Mouse (Mus musculus): Measurements from ENCODE around the gene Mrps27. TPM values are rescaled to one million over a fixed set of nuclear protein-coding genes. Genes with fewer than 3 reads are reported as not detected.
"Not testable (repeated sequence)": the region's sequence is repeated elsewhere in the genome, so short reads cannot be mapped to it uniquely, and the experiment has no call there.

The Mrps27 gene
- polyA plus RNA-seq, 1 experiment from 2014 or later = 36.3 TPM

DNA sequence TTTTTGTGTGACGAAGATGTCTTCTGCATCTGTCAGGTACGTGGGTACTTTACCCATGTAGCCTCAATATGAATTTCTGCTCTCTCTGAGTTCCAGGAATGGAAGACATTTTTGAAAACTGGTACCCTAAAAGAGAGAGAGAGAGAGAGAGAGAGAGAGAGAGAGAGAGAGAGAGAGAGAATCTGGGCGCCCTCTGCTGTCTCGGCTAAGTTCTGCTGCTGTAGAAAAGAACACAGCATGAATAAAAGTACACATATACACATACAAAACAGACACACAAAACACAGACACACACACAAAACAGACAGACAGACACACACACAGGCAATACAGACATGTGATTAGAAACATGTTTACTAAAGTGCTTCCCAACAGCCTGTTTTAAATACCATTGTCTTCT lies 27.5 kb upstream of the Mrps27 start:
- 44% methylated on average over 4 of the region's 4 CpGs for WGBS (ENCODE audit: insufficient replicate concordance)
- ATAC-seq (ENCODE audit: low read depth) (no peak), DNase-seq (no peak)

DNA sequence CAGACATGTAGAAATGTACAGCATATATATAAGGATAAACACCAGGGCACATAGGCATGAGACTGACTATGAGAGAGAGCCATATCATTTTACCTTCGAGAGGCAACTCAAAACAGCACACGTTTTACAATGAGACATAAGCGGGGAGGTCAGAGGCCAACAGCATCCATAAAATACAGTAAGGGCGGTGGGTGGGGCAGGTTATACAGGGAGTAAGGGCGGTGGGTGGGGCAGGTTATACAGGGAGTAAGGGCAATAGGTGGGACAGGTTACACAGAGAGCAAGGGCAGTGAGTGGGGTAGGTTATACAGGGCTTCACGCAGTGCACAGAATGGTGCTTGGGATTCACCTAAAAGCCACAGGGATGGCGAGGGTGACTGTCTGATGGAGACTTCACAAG lies 24.1 kb upstream of the Mrps27 start:
- Histone ChIP-seq H3K9ac (no peak overlapping the region), H3K27ac (no peak overlapping the region), H3K4me3 (replicated peaks) (no peak overlapping the region), H3K9me3 (replicated peaks) (no peaks in the 10 kb centered on the region), H3K4me2 (no peak overlapping the region), H3K36me3 (peaks cover 49% of the 10 kb centered on the region), H3K27me3 (no peaks in the 10 kb centered on the region), H3K4me1 (replicated peaks) (no peaks in the 10 kb centered on the region)
- ATAC-seq (ENCODE audit: low read depth) (no peak), DNase-seq (no peak)
- WGBS (ENCODE audit: insufficient replicate concordance) = 83% methylated on average over 7 of the region's 7 CpGs

More for the DNA sequence above, 27.5 kb upstream of the Mrps27 start:
- no peak overlapping the region for H3K4me2 ChIP-seq
- H3K9me3 ChIP-seq (replicated peaks) = no peaks in the 10 kb centered on the region
- no peaks in the 10 kb centered on the region for H3K27me3 ChIP-seq
- H3K27ac ChIP-seq = no peak overlapping the region
- peaks cover 25% of the 10 kb centered on the region for H3K36me3 ChIP-seq
- no peak overlapping the region for H3K4me3 ChIP-seq (replicated peaks)
- no peak overlapping the region for H3K9ac ChIP-seq
- H3K4me1 ChIP-seq (replicated peaks) = peaks cover 4% of the 10 kb centered on the region; the same call in 1 of the 2 replicates

DNA sequence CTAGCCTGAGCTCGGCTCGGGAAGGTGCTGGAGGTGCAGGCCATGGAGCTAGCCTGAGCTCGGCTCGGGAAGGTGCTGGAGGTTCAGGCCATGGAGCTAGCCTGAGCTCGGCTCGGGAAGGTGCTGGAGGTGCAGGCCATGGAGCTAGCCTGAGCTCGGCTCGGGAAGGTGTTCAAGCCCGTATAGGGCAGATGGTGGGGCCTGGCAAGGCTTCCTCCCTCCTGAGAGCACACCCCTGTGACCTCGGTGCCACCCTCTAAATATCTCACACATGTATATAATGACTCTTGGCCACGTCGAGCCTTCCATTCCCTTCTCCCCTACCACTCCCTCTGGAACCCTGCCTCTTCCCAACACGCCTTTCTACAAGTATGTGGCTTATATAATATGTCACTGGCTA lies 21.7 kb upstream of the Mrps27 start:
- H3K27ac ChIP-seq; DNase-seq; H3K4me3 ChIP-seq (replicated peaks); H3K4me2 ChIP-seq; H3K9me3 ChIP-seq (replicated peaks); H3K9ac ChIP-seq; H3K4me1 ChIP-seq (replicated peaks); ATAC-seq (ENCODE audit: low read depth); H3K27me3 ChIP-seq: not testable (repeated sequence)
- H3K36me3 ChIP-seq = peaks cover 74% of the 10 kb centered on the region
- 78% methylated on average over 13 of the region's 13 CpGs for WGBS (ENCODE audit: insufficient replicate concordance)

DNA sequence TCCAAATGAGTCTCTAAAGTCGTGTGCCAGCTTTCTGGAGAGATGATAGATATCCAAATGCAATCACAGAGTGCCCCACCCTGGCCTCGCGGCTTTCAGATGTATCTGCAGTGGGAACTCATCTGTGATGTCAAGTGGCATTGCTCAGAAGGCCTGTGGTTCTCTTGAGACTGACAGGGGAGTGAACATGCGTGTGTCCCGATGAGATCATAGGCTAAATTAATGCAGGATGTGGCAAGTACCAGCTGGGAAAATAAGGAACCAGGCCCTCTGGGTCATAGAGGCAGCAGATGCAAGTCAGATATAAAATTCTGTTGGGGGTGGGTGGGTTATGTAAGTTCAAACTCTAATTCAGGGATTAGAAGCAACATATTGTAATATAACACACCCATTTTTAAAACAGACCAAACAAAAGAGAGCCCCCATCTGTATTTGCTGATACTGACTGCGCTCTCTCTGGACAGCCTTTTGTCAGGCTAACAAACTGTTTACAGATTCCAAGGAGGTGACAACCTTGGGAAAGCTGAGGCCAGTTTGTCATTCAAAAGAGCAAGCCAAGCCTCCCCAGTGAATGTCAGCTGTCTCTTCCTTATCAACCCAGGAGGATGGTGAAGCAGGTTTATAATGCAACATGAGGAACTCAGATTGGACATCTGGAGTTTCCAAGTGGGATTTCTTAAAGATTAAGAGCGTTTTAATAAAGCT lies 20.8 kb upstream of the Mrps27 start:
- H3K36me3 ChIP-seq = peaks cover 82% of the 10 kb centered on the region
- WGBS (ENCODE audit: insufficient replicate concordance) = 67% methylated on average over 7 of the region's 7 CpGs
- ATAC-seq (ENCODE audit: low read depth) = no peak

DNA sequence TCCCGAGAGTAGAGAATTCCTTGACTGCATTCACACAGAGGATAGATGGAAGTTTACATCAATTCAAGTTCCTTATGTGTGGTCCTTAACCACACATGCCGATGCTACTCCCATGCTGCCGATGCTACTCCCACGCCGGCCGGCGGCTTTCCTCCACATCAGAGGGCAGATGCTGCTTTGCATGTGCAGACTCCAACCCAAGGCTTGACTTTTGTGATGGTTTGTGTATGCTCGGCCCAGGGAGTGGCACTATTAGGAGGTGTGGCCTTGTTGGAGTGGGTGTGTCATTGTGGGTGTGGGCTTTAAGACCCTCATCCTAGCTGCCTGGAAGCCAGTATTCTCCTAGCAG lies 20.3 kb upstream of the Mrps27 start:
- H3K4me1 ChIP-seq (replicated peaks); DNase-seq; H3K9ac ChIP-seq; H3K9me3 ChIP-seq (replicated peaks); ATAC-seq (ENCODE audit: low read depth); H3K27me3 ChIP-seq; H3K4me3 ChIP-seq (replicated peaks); H3K4me2 ChIP-seq; H3K27ac ChIP-seq: not testable (repeated sequence)
- H3K36me3 ChIP-seq = peaks cover 84% of the 10 kb centered on the region
- WGBS (ENCODE audit: insufficient replicate concordance) = 81% methylated on average over 8 of the region's 8 CpGs

More for the DNA sequence above, 20.8 kb upstream of the Mrps27 start:
- no peak for DNase-seq
- no peaks in the 10 kb centered on the region for H3K4me1 ChIP-seq (replicated peaks)
- no peak overlapping the region for H3K4me3 ChIP-seq (replicated peaks)
- no peaks in the 10 kb centered on the region for H3K9me3 ChIP-seq (replicated peaks)
- H3K9ac ChIP-seq = no peak overlapping the region
- H3K27me3 ChIP-seq = no peaks in the 10 kb centered on the region
- H3K4me2 ChIP-seq = no peak overlapping the region
- no peak overlapping the region for H3K27ac ChIP-seq

DNA sequence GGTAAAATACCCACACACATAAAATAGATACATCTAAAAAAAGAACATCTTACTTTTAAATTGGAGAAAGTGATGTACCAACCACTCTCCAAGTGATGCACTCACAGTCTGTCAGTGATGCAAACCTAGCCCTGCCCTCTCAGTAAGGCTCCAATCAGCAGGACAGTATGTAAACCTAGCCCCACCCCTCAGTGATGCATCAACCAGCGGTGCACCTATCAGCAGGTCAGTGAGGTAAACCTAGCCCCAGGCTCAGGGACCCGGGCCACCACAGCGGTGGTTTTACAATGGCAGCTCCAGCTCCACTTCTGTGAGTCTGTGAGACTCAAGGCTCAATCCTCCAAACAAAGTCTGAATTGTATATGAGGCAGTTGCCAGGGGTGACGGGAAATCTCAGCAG lies 13.3 kb upstream of the Mrps27 start:
- Histone ChIP-seq H3K9me3 (replicated peaks) (no peaks in the 10 kb centered on the region), H3K27ac (no peak overlapping the region), H3K9ac (no peak overlapping the region), H3K27me3 (no peaks in the 10 kb centered on the region), H3K4me1 (replicated peaks) (no peaks in the 10 kb centered on the region), H3K36me3 (peaks cover 85% of the 10 kb centered on the region), H3K4me3 (replicated peaks) (no peak overlapping the region), H3K4me2 (no peak overlapping the region)
- 77% methylated on average over 4 of the region's 4 CpGs for WGBS (ENCODE audit: insufficient replicate concordance)
- no peak for DNase-seq
- ATAC-seq (ENCODE audit: low read depth) = no peak

DNA sequence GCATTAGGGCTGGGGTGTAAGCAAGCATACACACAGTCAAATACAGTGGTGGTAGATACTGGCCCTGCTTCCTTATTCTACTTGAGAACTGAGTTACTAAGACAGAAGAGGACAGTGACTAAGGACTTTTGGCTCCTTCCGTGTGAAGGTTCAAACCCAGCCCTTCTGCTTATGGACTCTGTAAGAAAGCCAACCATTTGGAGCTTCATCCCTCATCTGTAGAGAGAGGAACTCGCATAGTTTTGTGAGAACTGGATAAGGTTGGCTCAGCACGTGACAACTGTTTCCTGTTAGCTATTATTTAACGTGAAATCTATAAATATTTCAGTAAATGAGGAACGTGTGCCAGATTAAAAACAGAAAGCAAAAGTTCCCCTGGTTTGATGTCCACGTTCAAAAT lies 7.1 kb upstream of the Mrps27 start:
- ATAC-seq (ENCODE audit: low read depth) = no peak
- DNase-seq = no peak

DNA sequence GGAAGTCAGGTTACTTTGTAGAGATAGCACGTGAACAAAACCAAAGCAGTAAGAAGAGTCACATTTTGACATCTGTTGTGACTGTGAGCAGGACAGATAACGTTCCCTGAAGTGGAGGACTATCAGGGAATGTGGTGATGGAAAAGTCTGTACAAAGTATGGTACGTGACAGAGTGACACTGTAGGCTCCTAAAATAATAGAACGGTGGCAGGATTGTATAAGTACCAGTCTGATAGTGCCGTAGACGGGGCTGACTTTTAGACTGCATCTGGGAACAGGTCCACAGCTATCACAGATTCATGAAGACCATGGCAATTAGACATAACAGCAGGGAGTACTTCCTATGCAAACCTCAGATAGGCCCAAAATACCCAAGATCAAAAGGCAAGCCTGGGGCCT lies 3.1 kb upstream of the Mrps27 start:
- Histone ChIP-seq H3K9me3 (replicated peaks) (no peaks in the 10 kb centered on the region), H3K4me3 (replicated peaks) (no peak overlapping the region), H3K9ac (no peak overlapping the region), H3K27ac (no peak overlapping the region), H3K36me3 (peaks cover 57% of the 10 kb centered on the region), H3K4me2 (no peak overlapping the region), H3K27me3 (no peaks in the 10 kb centered on the region), H3K4me1 (replicated peaks) (peaks cover 23% of the 10 kb centered on the region)
- no peak for ATAC-seq (ENCODE audit: low read depth)
- WGBS (ENCODE audit: insufficient replicate concordance) = 82% methylated on average over 6 of the region's 6 CpGs
- DNase-seq = no peak

More for the DNA sequence above, 7.1 kb upstream of the Mrps27 start:
- no peaks in the 10 kb centered on the region for H3K27me3 ChIP-seq
- no peak overlapping the region for H3K9ac ChIP-seq
- H3K36me3 ChIP-seq = peaks cover 84% of the 10 kb centered on the region
- H3K4me3 ChIP-seq (replicated peaks) = no peak overlapping the region
- H3K9me3 ChIP-seq (replicated peaks) = no peaks in the 10 kb centered on the region
- H3K4me2 ChIP-seq = no peak overlapping the region
- H3K27ac ChIP-seq = no peak overlapping the region; the same call in 1 of the 2 replicates
- 46% methylated on average over 6 of the region's 6 CpGs for WGBS (ENCODE audit: insufficient replicate concordance)
- no peaks in the 10 kb centered on the region for H3K4me1 ChIP-seq (replicated peaks)

DNA sequence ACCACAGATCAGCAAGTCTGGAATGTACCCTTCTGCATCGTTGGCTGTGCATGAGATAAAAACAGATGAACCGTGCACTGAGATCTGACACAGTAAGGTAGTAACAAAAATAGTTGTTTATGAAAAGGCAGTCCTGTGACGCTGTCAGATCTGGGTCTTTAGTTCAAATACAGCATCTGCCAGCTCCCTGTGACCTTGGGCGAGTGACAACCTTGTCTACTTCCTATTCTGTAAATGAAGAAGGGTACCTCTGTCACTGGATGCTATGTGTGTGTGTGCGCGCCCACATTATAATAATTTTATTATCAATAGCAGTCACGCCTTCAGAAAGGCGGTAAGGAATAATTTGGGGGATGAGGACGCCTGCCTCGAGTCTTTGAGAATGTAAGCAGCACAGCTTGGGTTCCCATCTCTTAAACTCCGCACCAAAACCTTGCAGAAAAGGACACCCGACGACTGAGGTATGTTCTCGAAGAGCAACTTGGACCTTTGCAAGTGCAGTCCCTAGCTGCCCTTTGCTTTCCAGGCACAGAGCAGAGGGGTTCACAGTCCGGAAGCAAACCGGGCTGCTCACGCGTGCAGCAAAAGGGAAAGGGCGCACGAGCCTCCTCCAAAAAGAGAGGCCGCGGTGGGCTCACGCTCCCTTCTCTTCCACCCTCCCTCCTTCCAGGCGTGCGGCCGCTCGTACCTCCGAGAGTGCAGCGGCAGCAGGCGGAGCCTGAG lies 549 bp upstream of the Mrps27 start:
- Histone ChIP-seq H3K27ac (peak overlapping the region; percentile 77), H3K4me1 (replicated peaks) (peaks cover 29% of the 10 kb centered on the region), H3K27me3 (no peaks in the 10 kb centered on the region), H3K4me3 (replicated peaks) (peak overlapping the region; percentile 79), H3K36me3 (peaks cover 46% of the 10 kb centered on the region), H3K9me3 (replicated peaks) (no peaks in the 10 kb centered on the region), H3K4me2 (peak overlapping the region; percentile 77), H3K9ac (peak overlapping the region; percentile 82)
- under 1% methylated on average over 30 of the region's 30 CpGs for WGBS (ENCODE audit: insufficient replicate concordance)
- ATAC-seq (ENCODE audit: low read depth) (peak; percentile 67; the same call in 1 of the 2 replicates), DNase-seq (no peak)

DNA sequence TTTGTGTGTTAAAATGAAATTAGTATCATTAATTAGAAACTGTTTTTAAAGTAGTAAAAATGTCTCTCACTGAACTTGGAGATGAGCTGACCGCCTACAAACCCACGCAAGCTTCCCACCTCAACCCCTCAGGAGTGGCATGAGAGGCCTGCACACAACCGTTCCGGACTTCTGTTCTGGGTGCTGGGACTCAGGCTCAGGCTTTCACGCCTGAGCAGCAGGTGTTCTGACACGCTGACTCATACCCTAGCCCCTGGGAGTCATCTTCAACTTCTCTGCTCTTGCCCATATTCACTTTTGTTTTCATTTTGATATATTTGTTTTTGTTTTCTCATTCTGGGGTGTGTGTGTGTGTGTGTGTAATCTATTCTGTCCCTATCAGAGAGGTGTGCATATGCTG lies 5.4 kb downstream of the Mrps27 start:
- DNase-seq = no peak
- Histone ChIP-seq H3K9ac (no peak overlapping the region), H3K27me3 (no peaks in the 10 kb centered on the region), H3K4me1 (replicated peaks) (peaks cover 30% of the 10 kb centered on the region), H3K4me3 (replicated peaks) (no peak overlapping the region), H3K4me2 (no peak overlapping the region), H3K36me3 (peaks cover 22% of the 10 kb centered on the region), H3K27ac (no peak overlapping the region), H3K9me3 (replicated peaks) (no peaks in the 10 kb centered on the region)
- no peak for ATAC-seq (ENCODE audit: low read depth)
- 83% methylated on average over 6 of the region's 6 CpGs for WGBS (ENCODE audit: insufficient replicate concordance)

DNA sequence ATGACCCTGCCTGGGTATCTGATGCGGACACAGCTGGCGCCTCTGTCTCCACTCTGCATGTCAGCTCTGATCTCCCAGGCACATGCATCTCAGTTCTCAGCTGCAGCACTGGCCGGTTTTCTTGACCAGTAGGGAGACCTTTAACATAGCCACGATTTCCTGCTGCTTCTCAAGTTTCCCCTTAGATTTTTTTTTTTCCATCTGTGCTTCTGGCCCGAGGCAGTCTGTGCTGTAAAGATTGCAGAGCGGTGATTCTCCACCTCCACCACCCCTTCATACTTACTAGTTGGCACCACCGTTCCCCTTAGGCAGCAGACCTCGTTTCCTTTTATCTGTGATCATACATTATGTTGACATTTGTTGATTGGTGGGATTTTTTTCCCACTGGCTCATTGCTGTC lies 6.6 kb downstream of the Mrps27 start:
- H3K36me3 ChIP-seq = peaks cover 27% of the 10 kb centered on the region
- no peak overlapping the region for H3K9ac ChIP-seq
- DNase-seq (no peak), ATAC-seq (ENCODE audit: low read depth) (no peak)
- H3K27me3 ChIP-seq = no peaks in the 10 kb centered on the region
- no peak overlapping the region for H3K4me3 ChIP-seq (replicated peaks)
- WGBS (ENCODE audit: insufficient replicate concordance) = 60% methylated on average over 8 of the region's 8 CpGs
- H3K4me1 ChIP-seq (replicated peaks) = peaks cover 26% of the 10 kb centered on the region
- no peaks in the 10 kb centered on the region for H3K9me3 ChIP-seq (replicated peaks)
- no peak overlapping the region for H3K4me2 ChIP-seq
- no peak overlapping the region for H3K27ac ChIP-seq

DNA sequence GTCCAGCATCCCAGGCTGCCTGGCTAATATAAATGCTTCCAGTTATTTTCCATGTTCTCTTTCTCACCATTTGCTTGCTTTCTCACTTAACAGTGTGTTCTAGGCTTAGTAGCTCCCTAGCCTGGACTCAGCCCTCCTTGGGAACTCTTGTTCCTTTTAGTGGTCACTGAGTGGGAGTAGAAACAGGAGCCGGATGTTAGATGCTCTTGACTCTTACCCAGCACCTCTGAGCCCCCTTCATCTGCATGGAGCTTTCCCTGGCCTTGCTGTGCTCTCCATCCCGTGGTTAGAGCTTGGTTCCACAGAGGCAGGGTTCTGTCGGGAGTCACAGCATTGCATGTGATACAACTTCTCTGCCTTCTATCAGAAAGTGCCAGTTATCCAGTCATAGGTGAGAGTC lies 7.0 kb downstream of the Mrps27 start:
- 60% methylated on average over 3 of the region's 3 CpGs for WGBS (ENCODE audit: insufficient replicate concordance)
- Histone ChIP-seq H3K36me3 (peaks cover 30% of the 10 kb centered on the region), H3K4me1 (replicated peaks) (peaks cover 22% of the 10 kb centered on the region), H3K9ac (no peak overlapping the region), H3K27me3 (no peaks in the 10 kb centered on the region), H3K4me3 (replicated peaks) (no peak overlapping the region), H3K4me2 (no peak overlapping the region), H3K27ac (no peak overlapping the region), H3K9me3 (replicated peaks) (no peaks in the 10 kb centered on the region)
- DNase-seq (no peak), ATAC-seq (ENCODE audit: low read depth) (no peak)

Data from liver, embryonic 13.5 days (tissue).